ENCODE assay signal across 2 mouse cellular contexts in the genomic region with DNA sequence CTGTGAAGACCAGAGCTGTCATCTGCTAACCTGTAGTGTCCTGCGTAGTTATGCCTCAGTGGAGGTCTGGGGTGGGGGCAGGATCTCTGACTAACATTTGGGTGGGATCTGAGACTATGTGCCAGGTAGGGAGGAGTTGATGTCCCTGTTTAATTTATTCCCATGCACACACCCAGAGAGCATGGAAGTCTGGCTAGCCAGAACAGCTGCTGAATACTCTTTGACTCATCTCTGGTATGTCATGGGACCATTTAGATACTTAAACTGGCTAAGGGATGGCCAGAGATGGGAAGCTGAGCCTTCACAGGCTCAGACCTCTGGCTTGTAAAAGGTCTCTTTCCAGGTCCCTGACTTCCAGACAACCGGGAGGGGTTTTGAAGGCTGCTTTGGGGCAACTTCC.
TF ChIP-seq lines count a peak whose summit lies in the region.

No protein-coding gene starts in this region.

TF ChIP-seq in C2C12, 6 proteins besides CTCF, POLR2A, EP300 and RAD21:
- TF ChIP-seq CEBPB (IDR thresholded peaks at IDR 0.05; ENCODE audit: low read depth) (no peak), MAX (IDR thresholded peaks at IDR 0.05) (no peak), USF1 (IDR thresholded peaks at IDR 0.05; ENCODE audit: low read depth) (peak; percentile 38), MYOD1 (IDR thresholded peaks at IDR 0.05; ENCODE audit: control insufficient read depth, insufficient read length, low read depth) (peak; percentile 84), FOSL1 (IDR thresholded peaks at IDR 0.05; ENCODE audit: insufficient read depth, low read length, poor library complexity, severe bottlenecking) (peak; percentile 48), MYOG (IDR thresholded peaks at IDR 0.05; ENCODE audit: control insufficient read depth, extremely low read depth, insufficient read length) (no peak)
TF ChIP-seq in C2C12: peak in this region for 3.

TF ChIP-seq in myocyte, 11 proteins besides CTCF, POLR2A, EP300 and RAD21 (continued from another document):
- no peak for TF ChIP-seq POLR2AphosphoS2 (IDR thresholded peaks at IDR 0.05; ENCODE audit: insufficient read length, low read depth)
- TF ChIP-seq CEBPB (IDR thresholded peaks at IDR 0.05; ENCODE audit: insufficient read depth, poor library complexity, severe bottlenecking) = no peak
- peak; percentile 78 to 83 (median 80) for TF ChIP-seq MYOD1 (IDR thresholded peaks at IDR 0.05; ENCODE audit: control insufficient read depth in 1 of 3, insufficient read length in 2 of 3, low read depth in 2 of 3)
- TF ChIP-seq USF1 (IDR thresholded peaks at IDR 0.05; ENCODE audit: low read depth) = peak; percentile 30
- peak in 2 of 3 experiments; percentile 40 to 92 for TF ChIP-seq MYOG (IDR thresholded peaks at IDR 0.05; ENCODE audit: control insufficient read depth in 1 of 3, insufficient read depth in 1 of 3, insufficient read length in 2 of 3, low read depth in 2 of 3)
- no peak for TF ChIP-seq MAX (IDR thresholded peaks at IDR 0.05; ENCODE audit: low read depth)
- no peak for TF ChIP-seq SRF (IDR thresholded peaks at IDR 0.05; ENCODE audit: control insufficient read depth, insufficient read length, low read depth)
- TF ChIP-seq REST (IDR thresholded peaks at IDR 0.05; ENCODE audit: insufficient read depth, insufficient read length) = no peak
- TF ChIP-seq TCF3 (IDR thresholded peaks at IDR 0.05; ENCODE audit: insufficient read length, low read depth) = no peak
- peak; percentile 69 for TF ChIP-seq TCF12 (IDR thresholded peaks at IDR 0.05; ENCODE audit: insufficient read depth, poor library complexity, severe bottlenecking)
